Mouse (Mus musculus) heart, postnatal 0 days (tissue): ENCODE measurements around the gene Tmem50b. TPM values are rescaled to one million over a fixed set of nuclear protein-coding genes. Genes with fewer than 3 reads are reported as not detected.

Experiments
- ATAC-seq: fragments of 200-750 bp; cut with Nextera tagmentation; 2 replicates; pipeline ENCODE4 v1.8.0; 2017; ENCODE audit warnings: low read depth, moderate number of reproducible peaks, moderate library complexity; ENCODE audit not compliant: insufficient read depth
- DNase-seq: peaks from one replicate; pipeline ENCODE4 v3.0.0-alpha.2; 2016; ENCODE audit warnings: low spot score
- H3K27ac ChIP-seq: fragments of 300-500 bp; sonication (generic); 2 replicates; pipeline ENCODE4 v1.5.1; 2014; ENCODE audit warnings: low read depth, mild to moderate bottlenecking
- H3K27me3 ChIP-seq: fragments of 300-500 bp; sonication (generic); 2 replicates; pipeline ENCODE4 v1.6.1; 2014; ENCODE audit warnings: low read length, mixed read lengths; ENCODE audit not compliant: control insufficient read depth, insufficient read depth
- H3K36me3 ChIP-seq: fragments of 300-500 bp; sonication (generic); replicated peaks from 2 replicates; pipeline ENCODE4 v1.6.1; 2014; ENCODE audit warnings: low read length, mixed read lengths; ENCODE audit not compliant: control insufficient read depth, insufficient read depth
- H3K4me1 ChIP-seq: fragments of 300-500 bp; sonication (generic); 2 replicates; pipeline ENCODE4 v1.6.1; 2014; ENCODE audit warnings: antibody characterized with exemption; ENCODE audit not compliant: control insufficient read depth, insufficient read depth
- H3K4me2 ChIP-seq: fragments of 300-500 bp; sonication (generic); 2 replicates; pipeline ENCODE4 v1.6.1; 2014; ENCODE audit warnings: low read depth, mild to moderate bottlenecking, low read length, moderate library complexity
- H3K4me3 ChIP-seq: fragments of 300-500 bp; sonication (generic); 2 replicates; pipeline ENCODE4 v1.5.1; 2014; ENCODE audit warnings: low read depth, low read length
- H3K9ac ChIP-seq: fragments of 300-500 bp; sonication (generic); replicated peaks from 2 replicates; pipeline ENCODE4 v1.6.1; 2014; ENCODE audit warnings: low read depth, low read length, mixed read lengths
- H3K9me3 ChIP-seq: fragments of 300-500 bp; sonication (generic); replicated peaks from 2 replicates; pipeline ENCODE4 v1.6.1; 2016; ENCODE audit warnings: low read length; ENCODE audit not compliant: control insufficient read depth
- CTCF ChIP-seq: IDR thresholded peaks from 2 replicates; pipeline ENCODE4 v1.5.1; 2016; ENCODE audit warnings: antibody characterized with exemption, control low read depth, low read depth
- EP300 ChIP-seq: IDR thresholded peaks from 2 replicates; pipeline ENCODE4 v1.6.1; 2016; ENCODE audit warnings: antibody characterized with exemption, low read depth
- WGBS: fragments of 180-500 bp; shearing (Covaris S2); extraction: QIAGEN DNeasy Blood & Tissue Kit; methylation state at CpG from one replicate; pipeline ENCODE4 v1.1.7; 2014; 5-methylcytosine and 5-hydroxymethylcytosine counted together
- polyA plus RNA-seq: library from polyadenylated mRNA; unstranded; fragments of >200 nt; fragmentation: Nextera tagmentation; extraction: Ambion mirVana; gene quantifications from 2 replicates; pipeline ENCODE4 v1.2.1, GENCODE M21; 2015
- total RNA-seq: library from RNA; depleted of rRNA; stranded (reverse); fragments of >200 nt; gene quantifications from 2 replicates; pipeline ENCODE4 v1.2.3, GENCODE M21; 2014; ENCODE audit warnings: low replicate concordance

Gene Tmem50b
- total and polyA plus RNA-seq, 2 experiments from 2014 or later, result 51.1 to 62.6 TPM

GRCm38 (mm10) chr16:91640171-91640570 is 42.6 kb upstream of the Tmem50b start:
- no peak overlapping the region for H3K27ac ChIP-seq
- H3K9me3 ChIP-seq, result no peaks in the 10 kb centered on the region
- H3K27me3 ChIP-seq, result no peaks in the 10 kb centered on the region
- ATAC-seq (no peak), DNase-seq (no peak)
- no peak overlapping the region for H3K4me2 ChIP-seq
- H3K4me1 ChIP-seq, result no peaks in the 10 kb centered on the region
- TF ChIP-seq EP300 (no peak), CTCF (no peak)
- H3K36me3 ChIP-seq, result peaks cover 81% of the 10 kb centered on the region
- H3K9ac ChIP-seq, result no peak overlapping the region
- no peak overlapping the region for H3K4me3 ChIP-seq
- 91% methylated on average over 8 of the region's 8 CpGs for WGBS

- DNase-seq, result no peak
- H3K27me3 ChIP-seq, result no peaks in the 10 kb centered on the region
- H3K4me3 ChIP-seq, result no peak overlapping the region
- H3K9ac ChIP-seq, result no peak overlapping the region
- H3K27ac ChIP-seq, result no peak overlapping the region
- no peaks in the 10 kb centered on the region for H3K9me3 ChIP-seq
- H3K36me3 ChIP-seq, result peaks cover 86% of the 10 kb centered on the region
- 92% methylated on average over 2 of the region's 2 CpGs for WGBS
- ATAC-seq, result no peak
- no peak for TF ChIP-seq EP300
- H3K4me1 ChIP-seq, result no peaks in the 10 kb centered on the region
- H3K4me2 ChIP-seq, result no peak overlapping the region
Measured at GRCm38 (mm10) chr16:91639636-91640035, 42.0 kb upstream of the Tmem50b start.

GRCm38 (mm10) chr16:91639161-91639560 is 41.6 kb upstream of the Tmem50b start:
- H3K4me1 ChIP-seq, result no peaks in the 10 kb centered on the region
- 85% methylated on average over 5 of the region's 5 CpGs for WGBS
- peaks cover 86% of the 10 kb centered on the region for H3K36me3 ChIP-seq
- no peak overlapping the region for H3K4me2 ChIP-seq
- no peaks in the 10 kb centered on the region for H3K9me3 ChIP-seq
- H3K9ac ChIP-seq, result no peak overlapping the region
- TF ChIP-seq CTCF (no peak), EP300 (no peak)
- ATAC-seq (no peak), DNase-seq (no peak)
- H3K27me3 ChIP-seq, result no peaks in the 10 kb centered on the region
- H3K27ac ChIP-seq, result no peak overlapping the region
- no peak overlapping the region for H3K4me3 ChIP-seq

GRCm38 (mm10) chr16:91633641-91634040 is 36.0 kb upstream of the Tmem50b start:
- Histone ChIP-seq H3K4me2 (no peak overlapping the region), H3K9ac (no peak overlapping the region), H3K36me3 (peaks cover 68% of the 10 kb centered on the region), H3K4me3 (no peak overlapping the region), H3K27ac (no peak overlapping the region), H3K4me1 (no peaks in the 10 kb centered on the region), H3K9me3 (no peaks in the 10 kb centered on the region), H3K27me3 (no peaks in the 10 kb centered on the region)
- DNase-seq (no peak), ATAC-seq (no peak)
- WGBS, result 81% methylated on average over 12 of the region's 12 CpGs
- TF ChIP-seq EP300, result no peak
- TF ChIP-seq CTCF, result no peak

GRCm38 (mm10) chr16:91632940-91633339 is 35.3 kb upstream of the Tmem50b start:
- DNase-seq (no peak), ATAC-seq (no peak)
- WGBS, result 93% methylated on average over 7 of the region's 7 CpGs
- TF ChIP-seq EP300, result no peak
- TF ChIP-seq CTCF, result no peak
- Histone ChIP-seq H3K36me3 (peaks cover 68% of the 10 kb centered on the region), H3K27me3 (no peaks in the 10 kb centered on the region), H3K27ac (no peak overlapping the region), H3K4me3 (no peak overlapping the region), H3K9me3 (no peaks in the 10 kb centered on the region), H3K4me2 (no peak overlapping the region), H3K4me1 (no peaks in the 10 kb centered on the region), H3K9ac (no peak overlapping the region)

GRCm38 (mm10) chr16:91632439-91632838 is 34.8 kb upstream of the Tmem50b start:
- Histone ChIP-seq H3K9me3 (no peaks in the 10 kb centered on the region), H3K27me3 (no peaks in the 10 kb centered on the region), H3K27ac (no peak overlapping the region), H3K36me3 (peaks cover 68% of the 10 kb centered on the region), H3K4me2 (no peak overlapping the region), H3K4me1 (no peaks in the 10 kb centered on the region), H3K9ac (no peak overlapping the region), H3K4me3 (no peak overlapping the region)
- TF ChIP-seq CTCF (no peak), EP300 (no peak)
- DNase-seq (no peak), ATAC-seq (no peak)
- WGBS, result 54% methylated on average over 5 of the region's 5 CpGs
